Mouse (Mus musculus) heart, embryonic 15.5 days (tissue): ENCODE results near the gene Rhoj. TPM values are rescaled to one million over a fixed set of nuclear protein-coding genes. Genes with fewer than 3 reads are reported as not detected.
"Not testable (repeated sequence)": the region's sequence is repeated elsewhere in the genome, so short reads cannot be mapped to it uniquely, and the experiment has no call there.

Source experiments
- ATAC-seq: fragments of 200-750 bp; cut with Nextera tagmentation; replicated peaks from 2 replicates; pipeline ENCODE4 v1.8.0; 2017; ENCODE audit warnings: low read depth, moderate TSS enrichment; ENCODE audit not compliant: insufficient number of reproducible peaks, insufficient read depth, low FRiP score
- H3K27ac ChIP-seq: fragments of 300-500 bp; sonication (generic); 2 replicates; pipeline ENCODE4 v1.5.1; 2015; ENCODE audit warnings: mild to moderate bottlenecking, inconsistent platforms
- H3K27me3 ChIP-seq: fragments of 300-500 bp; sonication (generic); 2 replicates; pipeline ENCODE4 v1.6.1; 2015; ENCODE audit warnings: inconsistent platforms
- H3K36me3 ChIP-seq: fragments of 300-500 bp; sonication (generic); 2 replicates; pipeline ENCODE4 v1.6.1; 2015; ENCODE audit warnings: mild to moderate bottlenecking, inconsistent platforms
- H3K4me1 ChIP-seq: fragments of 300-500 bp; sonication (generic); replicated peaks from 2 replicates; pipeline ENCODE4 v1.6.1; 2015; ENCODE audit warnings: inconsistent platforms
- H3K4me2 ChIP-seq: fragments of 300-500 bp; sonication (generic); 2 replicates; pipeline ENCODE4 v1.6.1; 2015; ENCODE audit warnings: inconsistent platforms, mild to moderate bottlenecking, moderate library complexity
- H3K4me3 ChIP-seq: fragments of 300-500 bp; sonication (generic); 2 replicates; pipeline ENCODE4 v1.5.1; 2015; ENCODE audit warnings: mild to moderate bottlenecking, inconsistent platforms
- H3K9ac ChIP-seq: fragments of 300-500 bp; sonication (generic); 2 replicates; pipeline ENCODE4 v1.6.1; 2015; ENCODE audit warnings: mild to moderate bottlenecking, inconsistent platforms
- H3K9me3 ChIP-seq: fragments of 300-500 bp; sonication (generic); replicated peaks from 2 replicates; pipeline ENCODE4 v1.6.1; 2016; ENCODE audit warnings: inconsistent platforms
- WGBS: fragments of 180-500 bp; shearing (Covaris S2); methylation state at CpG from one replicate; pipeline ENCODE4 v1.1.7; 2015; ENCODE audit warnings: mixed read lengths; 5-methylcytosine and 5-hydroxymethylcytosine counted together
- polyA plus RNA-seq: library from polyadenylated mRNA; unstranded; fragments of >200 nt; fragmentation: Nextera tagmentation; extraction: Ambion mirVana; gene quantifications from 2 replicates; pipeline ENCODE4 v1.2.1, GENCODE M21; 2015

The Rhoj gene
- polyA plus RNA-seq, 1 experiment from 2014 or later = 50.6 TPM

DNA sequence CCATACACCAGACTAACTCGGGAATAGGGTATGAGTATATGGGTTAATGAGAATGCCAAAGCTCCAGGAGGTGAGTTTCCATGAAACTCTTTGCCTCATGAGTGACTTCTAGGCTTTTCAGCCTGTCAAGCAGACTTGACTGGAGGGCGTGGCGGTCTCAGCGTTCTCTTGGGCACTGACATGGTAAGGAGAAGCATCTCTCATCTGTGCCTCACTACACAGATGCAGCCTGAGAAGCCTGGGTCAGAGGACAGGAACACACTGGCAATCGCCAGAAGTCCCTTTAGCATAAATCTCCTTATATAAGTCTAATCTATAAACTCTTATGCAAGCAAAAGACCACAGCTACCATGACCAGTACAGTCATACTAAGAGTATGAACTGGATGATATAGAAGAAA is 41.4 kb downstream of the Rhoj start:
- WGBS = 74% methylated on average over 5 of the region's 5 CpGs
- ATAC-seq, H3K27ac ChIP-seq, H3K27me3 ChIP-seq, H3K4me1 ChIP-seq, H3K9ac ChIP-seq, H3K9me3 ChIP-seq, H3K4me3 ChIP-seq, H3K4me2 ChIP-seq, H3K36me3 ChIP-seq: not testable (repeated sequence)

DNA sequence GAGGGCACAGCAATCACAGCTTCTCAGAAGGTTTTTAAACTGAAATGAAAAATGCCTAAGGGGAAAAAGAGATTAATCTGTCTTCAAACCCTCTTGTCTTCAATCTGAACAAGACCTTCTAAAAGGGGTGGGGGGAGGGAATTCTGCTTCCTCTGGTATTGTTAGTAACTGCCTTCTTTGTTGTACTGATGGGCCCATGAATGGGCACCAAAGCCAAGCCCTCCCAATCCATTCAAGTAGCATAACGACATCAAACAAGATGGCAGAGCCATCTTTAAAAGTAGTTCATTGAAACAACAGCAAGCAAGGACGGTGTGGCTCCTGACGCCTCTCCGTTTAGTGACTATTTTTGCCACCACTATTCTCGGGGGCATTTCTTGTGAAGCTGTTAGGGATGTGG is 42.6 kb downstream of the Rhoj start:
- Histone ChIP-seq H3K9ac (no peak overlapping the region), H3K27ac (no peak overlapping the region), H3K9me3 (no peaks in the 10 kb centered on the region), H3K4me3 (no peak overlapping the region), H3K4me2 (no peak overlapping the region), H3K4me1 (0 out of 2 replicates have a peak, but pooled peaks cover 4% of the 10 kb centered on the region), H3K36me3 (no peaks in the 10 kb centered on the region), H3K27me3 (no peaks in the 10 kb centered on the region)
- WGBS = 90% methylated on average over 5 of the region's 5 CpGs
- ATAC-seq = no peak

DNA sequence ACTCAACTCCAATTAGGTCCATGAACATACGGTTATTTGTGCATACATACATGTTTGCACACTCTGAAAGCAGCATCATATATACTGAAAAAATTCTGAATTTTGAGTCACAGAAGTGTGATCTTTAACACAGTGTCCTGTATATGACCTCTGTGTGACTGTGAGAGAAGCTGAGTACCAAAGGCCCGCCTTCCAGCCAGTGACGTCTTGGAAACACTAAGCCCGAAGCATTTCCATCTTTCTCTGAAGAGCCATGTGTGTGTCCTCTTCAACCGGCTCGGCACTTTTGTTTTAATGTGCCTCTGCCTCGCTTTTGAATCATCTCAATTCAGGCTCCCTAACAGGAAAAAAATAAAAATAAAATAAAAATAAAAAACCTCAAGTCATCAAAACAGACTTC is 43.7 kb downstream of the Rhoj start:
- Histone ChIP-seq H3K9me3 (no peaks in the 10 kb centered on the region), H3K4me2 (no peak overlapping the region), H3K9ac (no peak overlapping the region), H3K36me3 (no peaks in the 10 kb centered on the region), H3K4me3 (no peak overlapping the region), H3K27me3 (no peaks in the 10 kb centered on the region), H3K4me1 (0 out of 2 replicates have a peak, but pooled peaks cover 4% of the 10 kb centered on the region), H3K27ac (no peak overlapping the region)
- ATAC-seq = no peak
- 55% methylated on average over 7 of the region's 7 CpGs for WGBS

DNA sequence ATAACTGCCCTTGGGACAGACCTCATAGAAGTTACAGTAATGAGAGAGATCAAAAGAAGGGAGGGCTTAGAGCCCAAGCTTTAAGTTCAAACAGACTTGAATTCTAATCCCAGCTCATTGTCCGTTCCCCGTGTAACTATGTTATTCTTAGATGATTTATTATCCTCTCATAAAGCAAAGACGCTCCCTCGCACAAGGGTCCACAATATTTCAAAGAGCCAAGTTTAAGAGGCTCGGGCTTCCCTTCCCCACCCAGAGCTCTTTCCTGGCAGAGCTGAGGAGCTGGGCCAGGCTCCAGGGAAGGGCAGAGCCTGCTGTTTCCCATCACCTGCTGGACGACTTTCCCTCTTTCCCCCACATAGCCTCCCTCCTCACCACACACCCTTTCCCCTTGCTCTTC is 44.3 kb downstream of the Rhoj start:
- Histone ChIP-seq H3K9me3 (no peaks in the 10 kb centered on the region), H3K4me1 (0 out of 2 replicates have a peak, but pooled peaks cover 4% of the 10 kb centered on the region), H3K9ac (no peak overlapping the region), H3K4me3 (no peak overlapping the region), H3K27ac (no peak overlapping the region; the same call in 1 of the 2 replicates), H3K27me3 (no peaks in the 10 kb centered on the region), H3K36me3 (no peaks in the 10 kb centered on the region), H3K4me2 (no peak overlapping the region)
- 0 out of 2 replicates have a peak, but pooled peaks have one; percentile 47 for ATAC-seq
- WGBS = 33% methylated on average over 6 of the region's 6 CpGs

DNA sequence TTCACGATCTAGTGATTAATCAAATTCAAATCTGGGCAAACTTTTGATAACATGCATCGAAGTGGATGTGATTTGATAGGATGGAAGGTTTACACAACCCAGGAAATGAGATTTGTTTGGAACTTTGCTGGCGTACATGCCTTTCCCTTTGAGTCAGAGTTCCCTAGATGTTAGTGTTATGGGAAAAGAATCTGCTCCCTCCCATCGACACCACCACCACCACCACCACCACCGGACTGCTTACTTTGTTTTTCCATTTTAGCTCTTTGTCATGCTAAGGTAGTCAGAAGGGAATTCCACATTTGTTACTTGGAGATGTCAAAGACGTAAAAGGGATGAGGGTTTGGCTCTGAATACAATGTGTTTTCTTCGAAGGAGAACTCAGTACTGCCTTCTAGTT is 46.2 kb downstream of the Rhoj start:
- no peak overlapping the region for H3K4me2 ChIP-seq
- peak overlapping the region; percentile 34; the same call in 1 of the 2 replicates for H3K27ac ChIP-seq
- no peaks in the 10 kb centered on the region for H3K36me3 ChIP-seq
- no peaks in the 10 kb centered on the region for H3K9me3 ChIP-seq
- H3K9ac ChIP-seq = no peak overlapping the region
- peaks cover 11% of the 10 kb centered on the region for H3K4me1 ChIP-seq
- 53% methylated on average over 7 of the region's 7 CpGs for WGBS
- ATAC-seq = no peak
- H3K4me3 ChIP-seq = no peak overlapping the region
- H3K27me3 ChIP-seq = no peaks in the 10 kb centered on the region

DNA sequence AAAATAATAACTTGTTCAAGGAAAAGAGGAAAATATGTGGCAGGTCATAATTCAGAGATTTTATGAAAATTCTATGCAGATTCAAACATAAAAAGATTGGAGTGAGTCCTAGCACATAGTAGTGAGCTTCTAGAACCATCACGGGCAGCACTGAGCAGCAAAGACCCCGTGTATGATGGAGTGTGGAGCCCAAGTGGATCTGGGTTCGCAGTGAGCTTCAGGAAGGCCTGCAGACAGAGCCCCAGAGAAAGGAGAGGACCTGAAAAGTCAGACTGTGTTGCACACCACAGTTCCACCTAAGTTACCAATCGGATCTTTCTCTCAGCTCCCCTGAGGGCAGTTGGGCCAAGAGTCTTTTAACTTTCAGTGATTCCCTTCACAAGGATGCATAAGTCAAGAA is 49.7 kb downstream of the Rhoj start:
- H3K27me3 ChIP-seq = no peaks in the 10 kb centered on the region
- H3K4me3 ChIP-seq = no peak overlapping the region
- H3K4me2 ChIP-seq = no peak overlapping the region
- H3K9me3 ChIP-seq = no peaks in the 10 kb centered on the region
- H3K4me1 ChIP-seq = peaks cover 13% of the 10 kb centered on the region
- H3K27ac ChIP-seq = no peak overlapping the region
- no peak for ATAC-seq
- no peak overlapping the region for H3K9ac ChIP-seq
- no peaks in the 10 kb centered on the region for H3K36me3 ChIP-seq
- WGBS = 85% methylated on average over 4 of the region's 4 CpGs

DNA sequence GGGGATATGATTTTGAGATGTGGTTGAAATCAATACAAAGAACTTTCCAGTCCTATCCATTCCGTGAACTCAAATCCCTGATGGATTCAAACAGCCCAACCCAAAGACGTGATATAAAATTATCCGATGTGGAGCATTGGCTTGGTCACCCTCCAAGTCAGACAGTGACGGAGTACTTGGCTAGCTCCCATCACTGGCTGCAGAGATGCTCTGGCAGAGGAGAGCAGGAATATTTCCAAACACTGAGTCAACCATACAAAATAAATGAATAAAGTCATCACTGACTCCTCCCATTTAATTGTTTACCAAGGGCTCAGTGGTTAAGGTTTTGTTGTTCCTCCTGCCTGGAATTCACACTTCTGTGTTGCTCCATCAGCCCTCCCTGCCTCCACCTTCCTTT is 50.6 kb downstream of the Rhoj start:
- Histone ChIP-seq H3K4me3 (no peak overlapping the region), H3K4me2 (no peak overlapping the region), H3K36me3 (no peaks in the 10 kb centered on the region), H3K27me3 (no peaks in the 10 kb centered on the region), H3K27ac (no peak overlapping the region), H3K9ac (no peak overlapping the region), H3K4me1 (peaks cover 13% of the 10 kb centered on the region), H3K9me3 (no peaks in the 10 kb centered on the region)
- whole genome bisulfite sequencing = 57% methylated on average over 4 of the region's 4 CpGs
- ATAC-seq = no peak

DNA sequence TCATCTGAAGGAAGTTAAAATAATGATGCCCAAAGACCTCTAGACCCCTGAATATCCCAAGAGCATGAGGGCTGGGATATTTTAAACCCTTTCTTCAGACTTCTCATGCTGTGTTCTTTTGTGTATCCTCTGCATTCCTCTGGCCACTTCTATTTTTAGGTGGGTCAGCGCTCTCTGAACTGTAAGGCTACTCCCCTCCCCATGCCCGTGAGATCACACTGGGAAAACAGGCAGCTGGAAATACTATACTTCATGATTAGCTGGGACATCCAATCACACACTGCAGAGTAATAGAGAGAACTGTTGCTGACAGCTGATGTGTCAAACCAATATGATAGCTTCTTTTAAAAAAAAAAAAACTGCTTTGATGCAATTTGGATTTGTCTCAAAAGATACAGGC is 51.4 kb downstream of the Rhoj start:
- Histone ChIP-seq H3K4me2 (no peak overlapping the region), H3K4me1 (peaks cover 13% of the 10 kb centered on the region), H3K27me3 (no peaks in the 10 kb centered on the region), H3K4me3 (no peak overlapping the region), H3K36me3 (no peaks in the 10 kb centered on the region), H3K9me3 (no peaks in the 10 kb centered on the region), H3K9ac (no peak overlapping the region), H3K27ac (no peak overlapping the region)
- 21% methylated on average over 2 of the region's 2 CpGs for WGBS
- ATAC-seq = no peak

DNA sequence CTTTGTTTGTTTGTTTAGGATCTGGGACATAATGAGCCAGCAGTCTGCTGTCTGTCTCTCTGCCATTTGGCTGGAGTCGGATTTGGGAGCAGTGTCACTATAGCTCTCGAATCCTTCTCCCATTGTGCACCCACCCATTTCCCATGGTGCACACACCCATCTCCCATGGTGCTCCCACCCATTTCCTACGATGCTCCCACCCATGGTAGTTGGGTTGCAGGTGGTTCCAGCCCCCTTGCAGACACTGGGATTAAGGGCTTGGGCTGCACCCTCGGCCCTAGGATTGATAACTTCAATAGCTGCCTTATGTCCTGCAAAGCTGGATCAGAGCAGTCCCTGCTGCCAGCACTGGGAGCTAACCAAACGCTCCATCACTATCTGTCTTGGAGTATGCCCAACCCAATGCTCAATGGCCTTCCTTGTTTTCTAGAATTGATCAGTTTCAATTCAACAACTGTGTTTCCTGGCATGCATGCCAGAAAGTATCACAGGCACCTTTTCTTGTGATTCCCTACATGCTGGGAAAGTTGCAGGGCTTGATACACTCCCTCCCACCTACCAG is 51.9 kb downstream of the Rhoj start:
- WGBS = 49% methylated on average over 5 of the region's 5 CpGs
- H3K9ac ChIP-seq = no peak overlapping the region
- no peak overlapping the region for H3K4me3 ChIP-seq
- H3K4me2 ChIP-seq = no peak overlapping the region
- ATAC-seq = no peak
- H3K9me3 ChIP-seq = no peaks in the 10 kb centered on the region
- H3K27me3 ChIP-seq = no peaks in the 10 kb centered on the region
- H3K27ac ChIP-seq = no peak overlapping the region
- H3K4me1 ChIP-seq = peaks cover 11% of the 10 kb centered on the region
- no peaks in the 10 kb centered on the region for H3K36me3 ChIP-seq

DNA sequence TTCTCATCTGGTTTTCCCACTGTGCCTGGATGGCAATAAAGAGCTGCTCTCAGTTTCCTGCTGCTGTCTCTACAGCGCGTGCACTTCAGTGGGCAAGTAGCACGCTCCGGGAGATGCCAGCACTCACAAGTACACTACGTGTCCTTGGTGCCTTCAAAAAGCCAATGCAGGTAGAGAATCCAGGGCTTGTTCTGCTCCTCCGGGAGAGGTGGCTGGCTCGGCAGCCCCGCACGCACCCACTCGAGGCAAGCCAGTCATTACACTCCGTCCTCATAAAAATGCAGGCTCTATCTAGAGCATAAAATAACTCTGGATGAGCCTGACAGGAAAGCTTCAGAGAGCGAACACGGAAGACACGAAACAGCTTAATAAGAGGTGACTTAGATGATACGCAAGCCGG is 54.3 kb downstream of the Rhoj start:
- Histone ChIP-seq H3K27ac (no peak overlapping the region), H3K4me1 (peaks cover 11% of the 10 kb centered on the region), H3K27me3 (no peaks in the 10 kb centered on the region), H3K9me3 (no peaks in the 10 kb centered on the region), H3K4me2 (no peak overlapping the region), H3K9ac (no peak overlapping the region), H3K36me3 (no peaks in the 10 kb centered on the region), H3K4me3 (no peak overlapping the region)
- no peak for ATAC-seq
- 88% methylated on average over 16 of the region's 16 CpGs for WGBS

DNA sequence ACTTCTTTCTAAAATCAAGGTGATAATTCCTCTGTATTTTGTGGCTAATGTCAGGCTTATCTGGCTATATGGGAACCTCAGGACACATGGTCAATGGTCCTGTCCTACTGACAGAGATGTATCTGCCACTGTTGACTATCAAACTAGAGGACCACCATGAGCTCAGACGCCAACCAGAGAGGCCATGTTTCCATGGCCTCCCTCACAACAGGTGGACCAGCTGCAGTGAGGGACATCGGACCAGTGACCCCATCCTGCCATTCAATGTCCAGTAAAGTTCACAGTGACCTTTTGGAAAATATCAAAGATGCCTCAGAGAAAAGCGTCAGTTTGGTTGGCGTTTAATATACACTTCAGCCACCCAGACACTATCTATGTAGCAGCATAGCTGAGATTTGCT is 56.3 kb downstream of the Rhoj start:
- 88% methylated on average over 4 of the region's 4 CpGs for WGBS
- H3K27ac ChIP-seq = no peak overlapping the region
- no peak overlapping the region for H3K4me3 ChIP-seq
- H3K4me2 ChIP-seq = no peak overlapping the region
- no peaks in the 10 kb centered on the region for H3K9me3 ChIP-seq
- no peaks in the 10 kb centered on the region for H3K36me3 ChIP-seq
- no peak overlapping the region for H3K9ac ChIP-seq
- peaks cover 10% of the 10 kb centered on the region for H3K4me1 ChIP-seq
- ATAC-seq = no peak
- no peaks in the 10 kb centered on the region for H3K27me3 ChIP-seq

DNA sequence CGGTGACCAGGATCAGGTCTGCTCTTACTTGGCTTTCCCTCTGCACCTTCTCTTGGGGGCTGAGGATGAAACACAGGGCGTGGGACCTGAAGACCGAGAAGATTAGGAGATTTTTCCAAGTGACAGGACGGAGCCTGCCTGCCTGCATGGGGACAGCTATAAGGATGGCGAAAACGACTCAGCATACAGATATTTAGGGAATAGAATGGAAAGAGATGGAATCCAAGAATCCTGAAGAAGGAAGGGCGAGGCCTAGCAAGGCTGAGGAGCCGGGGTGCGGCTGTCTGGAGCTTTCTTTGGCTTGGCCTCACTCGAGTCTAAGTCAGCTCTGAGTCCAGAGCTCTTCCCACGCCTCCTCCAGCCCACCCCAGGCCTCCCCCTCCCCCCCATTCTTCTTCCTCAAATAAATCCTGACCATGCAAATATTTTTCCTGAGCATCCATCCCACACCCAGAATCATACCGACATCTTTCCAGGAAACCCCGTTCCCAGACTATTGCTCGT is 57.6 kb downstream of the Rhoj start:
- no peak overlapping the region for H3K9ac ChIP-seq
- no peak overlapping the region for H3K4me2 ChIP-seq
- peak overlapping the region; percentile 39; the same call in 1 of the 2 replicates for H3K27ac ChIP-seq
- H3K36me3 ChIP-seq = no peaks in the 10 kb centered on the region
- WGBS = 72% methylated on average over 14 of the region's 14 CpGs
- peaks cover 9% of the 10 kb centered on the region for H3K4me1 ChIP-seq
- no peak for ATAC-seq
- H3K9me3 ChIP-seq = no peaks in the 10 kb centered on the region
- no peaks in the 10 kb centered on the region for H3K27me3 ChIP-seq
- H3K4me3 ChIP-seq = no peak overlapping the region
